Mouse (Mus musculus) heart, adult 2 months (tissue): Measurements from ENCODE around the gene Il1r1. TPM values are rescaled to one million over a fixed set of nuclear protein-coding genes. Genes with fewer than 3 reads are reported as not detected.

ENCODE experiments used
- DNase-seq, 2 experiments: peaks; one replicate each; pipeline ENCODE4 v3.0.0; 2021
- H3K27ac ChIP-seq: fragments of 200-600 bp; 2 replicates; pipeline ENCODE4 v1.8.1; 2022
- H3K27me3 ChIP-seq: fragments of 200-500 bp; 2 replicates; pipeline ENCODE4 v1.6.1; 2012; ENCODE audit warnings: mild to moderate bottlenecking, low read length, inconsistent platforms, mixed read lengths; ENCODE audit not compliant: control insufficient read depth, insufficient read depth
- H3K36me3 ChIP-seq: fragments of 200-500 bp; 2 replicates; pipeline ENCODE4 v1.6.1; 2012; ENCODE audit warnings: low read length, inconsistent platforms; ENCODE audit not compliant: control insufficient read depth, insufficient read depth
- H3K4me1 ChIP-seq: fragments of 200-500 bp; 2 replicates; pipeline ENCODE4 v1.6.1; 2011; ENCODE audit warnings: low read length; ENCODE audit not compliant: control insufficient read depth, insufficient read depth
- H3K4me3 ChIP-seq: fragments of 200-600 bp; 2 replicates; pipeline ENCODE4 v1.8.1; 2022
- H3K79me2 ChIP-seq: fragments of 200-500 bp; replicated peaks from 2 replicates; pipeline ENCODE4 v1.6.1; 2012; ENCODE audit warnings: mild to moderate bottlenecking, inconsistent platforms, low read length, moderate library complexity, mixed read lengths; ENCODE audit not compliant: control insufficient read depth, insufficient read depth
- H3K9ac ChIP-seq: fragments of 200-500 bp; 2 replicates; pipeline ENCODE4 v1.6.1; 2012; ENCODE audit warnings: low read depth, mild to moderate bottlenecking, control low read depth, inconsistent platforms, low read length, mixed read lengths
- CTCF ChIP-seq: fragments of 200-600 bp; IDR thresholded peaks from 2 replicates; pipeline ENCODE4 v1.8.1; 2022; ENCODE audit warnings: antibody characterized with exemption, mild to moderate bottlenecking, moderate library complexity
- EP300 ChIP-seq: fragments of 200-500 bp; IDR thresholded peaks from 2 replicates; pipeline ENCODE4 v1.6.1; 2011; ENCODE audit warnings: low read depth, low read length, control low read depth; ENCODE audit not compliant: insufficient read depth
- POLR2A ChIP-seq: fragments of 200-500 bp; IDR thresholded peaks from 2 replicates; pipeline ENCODE4 v1.6.1; 2011; ENCODE audit warnings: mild to moderate bottlenecking, low read depth, low read length, control low read depth; ENCODE audit not compliant: insufficient read depth
- WGBS: fragments of 180-500 bp; shearing (Covaris S2); methylation state at CpG from one replicate; pipeline ENCODE4 v1.1.7; 2018; 5-methylcytosine and 5-hydroxymethylcytosine counted together
- intact Hi-C: fragments of 180-260 bp; cut with DNase I; formaldehyde crosslinking; loops from one replicate; pipeline ENCODE4 v1.15.1; 2025
- polyA plus RNA-seq: library from polyadenylated mRNA; depleted of rRNA; stranded (reverse); fragments of >200 nt; gene quantifications from 2 replicates; pipeline ENCODE4 v1.2.3, GENCODE M21; 2012
- total RNA-seq, 2 experiments: library from RNA; stranded (reverse); gene quantifications; 2 replicates each; pipeline ENCODE4 v1.2.3; 2021

Il1r1 gene
- total and polyA plus RNA-seq, 3 experiments: 4.8 to 6.1 (median 5.5) TPM

- intact Hi-C loops: loop anchor here (5.0 kb wide), 1 partner anchor 105 kb away; no protein-coding TSS in a partner anchor
- H3K4me3 ChIP-seq: no peak overlapping the region
- peaks cover 35% of the 10 kb centered on the region for H3K4me1 ChIP-seq
- whole genome bisulfite sequencing: 84% methylated on average over 3 of the region's 3 CpGs
- no peak overlapping the region for H3K9ac ChIP-seq
- no peak for TF ChIP-seq POLR2A
- TF ChIP-seq CTCF: no peak
- no peak for TF ChIP-seq EP300
- no peaks in the 10 kb centered on the region for H3K27me3 ChIP-seq
- no peak for DNase-seq
- H3K27ac ChIP-seq: no peak overlapping the region
- H3K36me3 ChIP-seq: peaks cover 14% of the 10 kb centered on the region
- no peaks in the 10 kb centered on the region for H3K79me2 ChIP-seq
Observed at GRCm38 (mm10) chr1:40272204-40272603, 47.3 kb downstream of the Il1r1 start.

- WGBS: 75% methylated on average over 1 of the region's 1 CpGs
- peaks cover 31% of the 10 kb centered on the region for H3K4me1 ChIP-seq
- no peak overlapping the region for H3K9ac ChIP-seq
- H3K27me3 ChIP-seq: no peaks in the 10 kb centered on the region
- H3K79me2 ChIP-seq: peaks cover 3% of the 10 kb centered on the region; the same call in 1 of the 2 replicates
- peak overlapping the region; percentile 52 for H3K27ac ChIP-seq
- no peak for DNase-seq
- intact Hi-C loops: loop anchor here (5.0 kb wide), 1 partner anchor 104 kb away; no protein-coding TSS in a partner anchor
- no peak for TF ChIP-seq CTCF
- no peak for TF ChIP-seq EP300
- TF ChIP-seq POLR2A: no peak
- H3K4me3 ChIP-seq: no peak overlapping the region
- H3K36me3 ChIP-seq: peaks cover 16% of the 10 kb centered on the region
Observed at GRCm38 (mm10) chr1:40273491-40273890, 48.6 kb downstream of the Il1r1 start.

- TF ChIP-seq POLR2A (no peak), CTCF (no peak), EP300 (no peak)
Observed at GRCm38 (mm10) chr1:40275285-40276013, 50.6 kb downstream of the Il1r1 start.

DNA sequence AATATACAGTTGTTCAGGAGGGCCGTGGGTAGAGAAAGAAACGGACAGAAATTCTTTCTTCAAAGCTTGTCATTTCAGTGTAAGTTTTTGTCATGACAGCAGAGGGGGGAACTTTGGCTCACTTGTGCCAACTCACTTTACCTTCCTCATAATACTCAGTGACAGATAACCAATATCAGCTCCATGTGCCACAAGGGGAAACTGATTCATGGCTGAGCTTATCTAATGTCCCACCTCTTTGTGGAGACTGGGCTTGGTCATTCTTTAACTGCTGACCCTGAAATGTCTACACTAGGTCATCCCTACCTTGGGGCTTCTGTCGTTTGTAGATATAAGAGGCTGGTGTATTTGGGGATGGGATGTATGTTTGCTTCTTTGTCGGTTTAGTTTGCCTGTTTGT lies 53.1 kb downstream of the Il1r1 start:
- no peak overlapping the region for H3K4me3 ChIP-seq
- no peak overlapping the region for H3K9ac ChIP-seq
- H3K4me1 ChIP-seq: peaks cover 18% of the 10 kb centered on the region
- no peaks in the 10 kb centered on the region for H3K27me3 ChIP-seq
- peaks cover 3% of the 10 kb centered on the region; the same call in 1 of the 2 replicates for H3K79me2 ChIP-seq
- no peak for DNase-seq
- no peak overlapping the region for H3K27ac ChIP-seq
- TF ChIP-seq EP300: no peak
- TF ChIP-seq CTCF: no peak
- no peak for TF ChIP-seq POLR2A
- H3K36me3 ChIP-seq: peaks cover 12% of the 10 kb centered on the region
- WGBS: 87% methylated on average over 4 of the region's 4 CpGs
- intact Hi-C loops: no loop called here

More at GRCm38 (mm10) chr1:40275285-40276013, 50.6 kb downstream of the Il1r1 start:
- intact Hi-C loops: no loop called here
- DNase-seq: no peak
- peaks cover 3% of the 10 kb centered on the region; the same call in 1 of the 2 replicates for H3K79me2 ChIP-seq
- H3K36me3 ChIP-seq: peaks cover 16% of the 10 kb centered on the region
- 0 out of 2 replicates have a peak overlapping the region, but pooled peaks have one; percentile 4 for H3K9ac ChIP-seq
- 26% methylated on average over 10 of the region's 10 CpGs for WGBS
- H3K27me3 ChIP-seq: no peaks in the 10 kb centered on the region
- peaks cover 26% of the 10 kb centered on the region for H3K4me1 ChIP-seq
- H3K4me3 ChIP-seq: no peak overlapping the region
- H3K27ac ChIP-seq: peak overlapping the region; percentile 60

GRCm38 (mm10) chr1:40278720-40279119 lies 53.8 kb downstream of the Il1r1 start:
- H3K4me3 ChIP-seq: no peak overlapping the region
- TF ChIP-seq EP300 (no peak), POLR2A (no peak), CTCF (no peak)
- H3K9ac ChIP-seq: no peak overlapping the region
- peaks cover 3% of the 10 kb centered on the region; the same call in 1 of the 2 replicates for H3K79me2 ChIP-seq
- H3K36me3 ChIP-seq: peaks cover 8% of the 10 kb centered on the region
- no peak for DNase-seq
- 96% methylated on average over 2 of the region's 2 CpGs for WGBS
- H3K27me3 ChIP-seq: no peaks in the 10 kb centered on the region
- H3K27ac ChIP-seq: no peak overlapping the region
- H3K4me1 ChIP-seq: peaks cover 15% of the 10 kb centered on the region
- intact Hi-C loops: no loop called here

DNA sequence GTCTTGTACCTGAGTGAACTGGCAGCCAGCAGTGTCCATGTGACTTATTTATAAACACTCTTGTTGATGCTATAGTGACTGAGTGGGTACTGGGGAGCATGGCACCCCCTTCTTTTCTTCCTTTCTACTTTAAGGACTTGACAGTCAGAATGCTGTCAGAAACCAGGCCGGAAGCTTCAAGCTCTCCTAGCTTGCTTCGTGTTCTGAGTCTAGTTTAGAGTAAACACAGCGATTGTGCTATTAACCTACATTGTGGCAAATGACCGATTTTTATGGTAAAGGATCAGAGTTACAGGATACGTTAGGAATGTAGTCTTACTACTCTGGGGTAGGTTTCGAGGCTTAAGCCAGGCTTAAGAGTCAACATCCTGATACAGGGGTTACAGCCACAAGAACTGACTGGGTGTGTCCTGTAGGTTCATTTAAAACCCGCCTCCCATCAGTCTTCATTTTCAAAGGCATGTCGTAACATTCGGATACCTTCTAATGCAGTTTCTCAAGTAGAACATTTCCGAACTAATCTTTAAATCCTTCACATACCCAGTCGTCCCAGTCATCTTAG lies 54.4 kb downstream of the Il1r1 start:
- TF ChIP-seq POLR2A (no peak), EP300 (no peak), CTCF (no peak)
- peaks cover 3% of the 10 kb centered on the region; the same call in 1 of the 2 replicates for H3K79me2 ChIP-seq

More for the DNA sequence above, 54.4 kb downstream of the Il1r1 start:
- DNase-seq: no peak
- H3K27me3 ChIP-seq: no peaks in the 10 kb centered on the region
- intact Hi-C loops: no loop called here
- WGBS: 89% methylated on average over 11 of the region's 11 CpGs
- no peak overlapping the region for H3K27ac ChIP-seq
- peaks cover 12% of the 10 kb centered on the region for H3K4me1 ChIP-seq
- peaks cover 8% of the 10 kb centered on the region for H3K36me3 ChIP-seq
- no peak overlapping the region for H3K4me3 ChIP-seq
- H3K9ac ChIP-seq: no peak overlapping the region
